Mouse (Mus musculus) heart, embryonic 11.5 days (tissue): Measurements from ENCODE around the gene Atp13a5. TPM values are rescaled to one million over a fixed set of nuclear protein-coding genes. Genes with fewer than 3 reads are reported as not detected.

Experiments used
- ATAC-seq: fragments of 200-750 bp; cut with Nextera tagmentation; replicated peaks from 2 replicates; pipeline ENCODE4 v1.8.0; 2017; ENCODE audit warnings: moderate library complexity; ENCODE audit not compliant: insufficient number of reproducible peaks, low FRiP score, low TSS enrichment
- H3K27ac ChIP-seq: fragments of 300-500 bp; sonication (generic); 2 replicates; pipeline ENCODE4 v1.5.1; 2014; ENCODE audit warnings: mild to moderate bottlenecking, low read depth, low read length
- H3K27me3 ChIP-seq: fragments of 300-500 bp; sonication (generic); 2 replicates; pipeline ENCODE4 v1.6.1; 2014; ENCODE audit warnings: mild to moderate bottlenecking, low read length, mixed read lengths; ENCODE audit not compliant: control insufficient read depth, insufficient read depth
- H3K36me3 ChIP-seq: fragments of 300-500 bp; sonication (generic); 2 replicates; pipeline ENCODE4 v1.6.1; 2014; ENCODE audit warnings: mild to moderate bottlenecking, low read length, moderate library complexity, mixed read lengths; ENCODE audit not compliant: control insufficient read depth, insufficient read depth
- H3K4me1 ChIP-seq: fragments of 300-500 bp; sonication (generic); 2 replicates; pipeline ENCODE4 v1.6.1; 2014; ENCODE audit warnings: low read length; ENCODE audit not compliant: control insufficient read depth, insufficient read depth
- H3K4me2 ChIP-seq: fragments of 300-500 bp; sonication (generic); 2 replicates; pipeline ENCODE4 v1.6.1; 2014; ENCODE audit warnings: mild to moderate bottlenecking, moderate library complexity
- H3K4me3 ChIP-seq: fragments of 300-500 bp; sonication (generic); 2 replicates; pipeline ENCODE4 v1.5.1; 2014; ENCODE audit warnings: low read depth, low read length
- H3K9ac ChIP-seq: fragments of 300-500 bp; sonication (generic); 2 replicates; pipeline ENCODE4 v1.6.1; 2014; ENCODE audit warnings: mild to moderate bottlenecking, low read depth, low read length, moderate library complexity
- H3K9me3 ChIP-seq: fragments of 300-500 bp; sonication (generic); replicated peaks from 2 replicates; pipeline ENCODE4 v1.6.1; 2016; ENCODE audit warnings: low read length; ENCODE audit not compliant: control insufficient read depth
- WGBS: fragments of 180-500 bp; shearing (Covaris S2); extraction: QIAGEN DNeasy Blood & Tissue Kit; methylation state at CpG from one replicate; pipeline ENCODE4 v1.1.7; 2014; ENCODE audit not compliant: insufficient replicate concordance; 5-methylcytosine and 5-hydroxymethylcytosine counted together
- polyA plus RNA-seq: library from polyadenylated mRNA; unstranded; fragments of >200 nt; fragmentation: Nextera tagmentation; extraction: Ambion mirVana; gene quantifications from 2 replicates; pipeline ENCODE4 v1.2.1, GENCODE M21; 2014

Atp13a5 gene
- polyA plus RNA-seq, 1 experiment from 2014 or later, result not detected

GRCm38 (mm10) chr16:29327910-29328309, 50.6 kb downstream of the Atp13a5 start:
- no peak overlapping the region for H3K9ac ChIP-seq
- 71% methylated on average over 3 of the region's 3 CpGs for WGBS
- H3K36me3 ChIP-seq, result no peaks in the 10 kb centered on the region
- H3K27ac ChIP-seq, result no peak overlapping the region
- H3K4me1 ChIP-seq, result no peaks in the 10 kb centered on the region
- H3K4me2 ChIP-seq, result no peak overlapping the region
- ATAC-seq, result no peak
- H3K9me3 ChIP-seq, result no peaks in the 10 kb centered on the region
- H3K4me3 ChIP-seq, result no peak overlapping the region
- no peaks in the 10 kb centered on the region for H3K27me3 ChIP-seq

DNA sequence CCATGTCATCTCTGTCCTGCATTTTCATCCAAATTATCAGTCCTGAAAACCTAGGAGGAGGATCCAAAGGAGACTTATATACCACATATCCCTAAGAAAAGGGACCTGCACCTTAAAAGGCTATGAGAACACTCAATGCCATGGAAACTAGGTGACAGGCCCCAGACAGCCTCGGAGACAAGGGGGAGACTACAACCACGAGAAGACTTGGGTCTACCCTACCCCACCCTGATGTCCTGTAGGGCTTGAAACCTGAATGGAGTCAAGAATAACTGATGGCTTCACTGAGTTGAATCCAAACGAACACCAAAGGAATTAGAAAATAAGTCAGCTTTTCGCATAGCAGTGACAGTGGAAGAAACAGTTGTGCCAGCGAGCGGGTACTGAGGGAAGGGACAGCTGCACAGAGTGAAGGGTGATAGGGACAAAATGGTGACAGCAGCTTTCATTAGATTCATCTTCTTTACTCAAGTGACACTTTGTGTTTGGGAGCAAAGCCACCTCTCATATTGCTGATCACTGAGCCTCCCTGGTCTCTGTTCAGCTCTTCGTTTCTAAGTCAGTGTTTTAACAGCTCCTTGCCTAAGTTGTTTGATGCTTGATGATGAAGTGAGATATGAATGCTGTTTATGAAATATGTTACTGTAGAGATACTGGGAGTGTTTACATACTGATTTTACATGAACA, 53.2 kb downstream of the Atp13a5 start:
- no peak for ATAC-seq
- no peaks in the 10 kb centered on the region for H3K27me3 ChIP-seq
- H3K9me3 ChIP-seq, result no peaks in the 10 kb centered on the region
- no peaks in the 10 kb centered on the region for H3K36me3 ChIP-seq
- WGBS, result 75% methylated on average over 7 of the region's 7 CpGs
- no peak overlapping the region for H3K4me2 ChIP-seq
- no peaks in the 10 kb centered on the region for H3K4me1 ChIP-seq
- no peak overlapping the region for H3K9ac ChIP-seq
- no peak overlapping the region for H3K4me3 ChIP-seq
- H3K27ac ChIP-seq, result no peak overlapping the region

DNA sequence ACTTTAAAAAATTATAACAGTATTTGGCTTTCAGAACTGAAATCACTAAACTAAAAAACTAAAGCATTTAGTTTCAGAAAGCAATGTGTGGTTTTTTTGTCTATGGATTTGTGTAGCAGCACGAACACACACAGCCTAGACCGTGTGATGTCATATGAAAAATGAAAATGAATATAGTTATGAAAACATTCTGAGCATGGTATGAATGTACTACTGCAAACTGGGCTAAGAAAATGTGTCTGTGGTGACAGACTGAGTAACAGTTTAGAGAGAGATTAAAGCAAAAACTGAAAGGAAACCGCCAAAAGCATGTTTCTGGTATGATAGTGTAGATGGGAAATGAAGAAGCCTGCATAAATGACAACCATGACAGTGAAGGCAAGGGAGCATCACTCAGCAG, 57.8 kb downstream of the Atp13a5 start:
- H3K4me1 ChIP-seq, result no peaks in the 10 kb centered on the region
- H3K9me3 ChIP-seq, result no peaks in the 10 kb centered on the region
- no peak overlapping the region for H3K4me3 ChIP-seq
- no peak overlapping the region for H3K9ac ChIP-seq
- WGBS, result 74% methylated on average over 3 of the region's 3 CpGs
- H3K27me3 ChIP-seq, result no peaks in the 10 kb centered on the region
- H3K27ac ChIP-seq, result no peak overlapping the region
- H3K36me3 ChIP-seq, result no peaks in the 10 kb centered on the region
- no peak overlapping the region for H3K4me2 ChIP-seq
- no peak for ATAC-seq

GRCm38 (mm10) chr16:29315391-29315790, 63.1 kb downstream of the Atp13a5 start:
- H3K9me3 ChIP-seq, result no peaks in the 10 kb centered on the region
- WGBS, result 76% methylated on average over 3 of the region's 3 CpGs

DNA sequence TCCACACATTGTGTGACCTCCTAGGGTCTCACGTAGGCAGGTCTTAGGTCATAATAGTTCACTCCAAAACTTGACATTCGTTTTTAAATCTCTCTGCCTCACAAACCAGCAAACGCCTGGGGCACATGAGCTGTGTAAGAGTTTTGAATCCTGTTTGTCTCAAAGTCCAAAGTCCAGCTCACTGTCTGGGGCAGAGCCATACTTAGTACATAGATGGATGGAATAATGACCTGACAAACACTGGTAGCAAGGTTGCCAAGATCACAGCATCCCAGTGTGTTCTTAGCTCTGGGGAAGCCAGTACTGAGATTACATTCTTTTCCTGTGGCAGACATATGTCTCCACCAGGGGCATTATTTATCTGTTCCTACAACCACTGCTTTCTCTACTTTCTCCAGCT, 63.5 kb downstream of the Atp13a5 start:
- H3K4me2 ChIP-seq, result no peak overlapping the region
- WGBS, result 76% methylated on average over 3 of the region's 3 CpGs
- no peak for ATAC-seq

More at GRCm38 (mm10) chr16:29315391-29315790, 63.1 kb downstream of the Atp13a5 start:
- H3K4me3 ChIP-seq, result no peak overlapping the region
- H3K9ac ChIP-seq, result no peak overlapping the region
- no peak overlapping the region for H3K4me2 ChIP-seq
- H3K27me3 ChIP-seq, result no peaks in the 10 kb centered on the region
- no peak for ATAC-seq
- H3K36me3 ChIP-seq, result no peaks in the 10 kb centered on the region
- H3K27ac ChIP-seq, result no peak overlapping the region
- H3K4me1 ChIP-seq, result no peaks in the 10 kb centered on the region

DNA sequence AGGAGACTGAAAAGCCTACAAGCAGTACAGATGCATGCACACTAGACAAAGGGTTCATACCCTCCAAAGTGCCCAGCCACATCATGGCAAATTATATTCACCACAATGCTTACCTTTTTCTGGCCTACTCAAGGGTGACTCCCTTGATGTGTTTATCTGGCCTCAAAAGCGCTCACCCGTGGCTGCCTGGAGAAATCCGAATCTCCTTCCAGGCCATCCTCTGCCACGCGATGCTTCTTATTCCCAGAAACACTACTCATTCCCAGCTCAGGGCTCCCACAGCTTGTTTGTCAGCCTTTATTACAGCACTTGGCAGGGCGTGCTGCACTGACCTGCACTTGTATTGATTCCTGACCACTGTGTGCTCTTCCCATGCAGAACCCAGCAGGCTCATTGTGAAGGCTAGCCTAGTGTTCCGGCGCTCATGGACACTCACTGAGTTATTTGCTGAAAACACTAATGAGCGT, 80.9 kb downstream of the Atp13a5 start:
- ATAC-seq, result no peak
- Histone ChIP-seq H3K36me3 (no peaks in the 10 kb centered on the region), H3K27ac (no peak overlapping the region), H3K4me2 (no peak overlapping the region), H3K4me3 (no peak overlapping the region), H3K9me3 (no peaks in the 10 kb centered on the region), H3K27me3 (no peaks in the 10 kb centered on the region), H3K4me1 (no peaks in the 10 kb centered on the region), H3K9ac (no peak overlapping the region)
- 87% methylated on average over 9 of the region's 9 CpGs for WGBS

More for the DNA sequence above, 63.5 kb downstream of the Atp13a5 start:
- Histone ChIP-seq H3K4me1 (no peaks in the 10 kb centered on the region), H3K9ac (no peak overlapping the region), H3K27me3 (no peaks in the 10 kb centered on the region), H3K27ac (no peak overlapping the region), H3K9me3 (no peaks in the 10 kb centered on the region), H3K4me3 (no peak overlapping the region), H3K36me3 (no peaks in the 10 kb centered on the region)

DNA sequence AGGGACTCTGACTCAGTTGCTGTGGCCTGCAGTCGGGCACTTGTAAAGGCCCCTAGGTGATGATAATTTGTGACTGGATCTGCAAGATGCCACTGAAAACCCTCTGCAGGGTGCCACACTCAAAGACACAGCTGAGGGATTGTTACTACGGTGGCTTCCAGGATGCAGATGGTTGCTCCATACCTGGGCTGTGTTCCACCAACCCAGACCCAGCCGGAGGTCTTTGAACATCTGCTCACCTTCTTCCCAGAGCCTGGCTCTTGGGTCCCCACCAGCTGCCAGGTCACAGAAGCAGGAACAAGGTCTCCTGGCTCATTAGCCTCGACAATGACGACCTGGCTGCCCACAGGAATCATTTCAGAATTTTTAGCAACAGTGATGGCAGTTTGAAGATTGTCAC, 97.8 kb downstream of the Atp13a5 start:
- Histone ChIP-seq H3K4me1 (0 out of 2 replicates have a peak, but pooled peaks cover 4% of the 10 kb centered on the region), H3K27me3 (no peaks in the 10 kb centered on the region), H3K36me3 (no peaks in the 10 kb centered on the region), H3K4me3 (no peak overlapping the region), H3K27ac (no peak overlapping the region), H3K9me3 (no peaks in the 10 kb centered on the region; the same call in 1 of the 2 replicates), H3K9ac (no peak overlapping the region), H3K4me2 (no peak overlapping the region)
- ATAC-seq, result no peak
- 70% methylated on average over 5 of the region's 5 CpGs for WGBS

DNA sequence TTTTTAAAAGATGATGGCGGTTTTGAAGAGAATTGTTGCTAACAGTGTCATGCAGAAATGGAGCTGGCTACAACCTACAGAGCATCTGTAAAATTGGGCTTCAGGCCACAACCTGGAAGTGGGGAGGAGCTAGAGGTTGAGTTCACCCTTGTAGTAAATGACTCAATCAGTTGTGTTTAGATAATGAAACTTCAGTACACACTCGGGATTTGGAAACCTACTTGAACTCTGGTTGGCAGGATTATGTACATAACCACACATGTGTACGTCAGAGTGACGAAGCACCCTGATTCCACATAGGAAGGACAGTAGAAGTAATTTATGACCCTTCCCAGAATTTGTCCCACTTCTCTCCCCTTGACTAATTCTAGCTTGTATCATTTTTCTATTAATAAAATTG, 124.2 kb downstream of the Atp13a5 start:
- no peak for ATAC-seq
- no peaks in the 10 kb centered on the region for H3K4me1 ChIP-seq
- WGBS, result 77% methylated on average over 4 of the region's 4 CpGs
- H3K9ac ChIP-seq, result no peak overlapping the region
- no peak overlapping the region for H3K4me3 ChIP-seq
- H3K4me2 ChIP-seq, result no peak overlapping the region
- no peaks in the 10 kb centered on the region for H3K9me3 ChIP-seq
- H3K27ac ChIP-seq, result no peak overlapping the region
- no peaks in the 10 kb centered on the region for H3K27me3 ChIP-seq
- no peaks in the 10 kb centered on the region for H3K36me3 ChIP-seq

- Histone ChIP-seq H3K36me3 (no peaks in the 10 kb centered on the region), H3K27ac (no peak overlapping the region), H3K9me3 (no peaks in the 10 kb centered on the region), H3K27me3 (no peaks in the 10 kb centered on the region), H3K4me1 (no peaks in the 10 kb centered on the region), H3K9ac (no peak overlapping the region), H3K4me3 (no peak overlapping the region), H3K4me2 (no peak overlapping the region)
- no peak for ATAC-seq
- 71% methylated on average over 5 of the region's 5 CpGs for WGBS
Observed at GRCm38 (mm10) chr16:29235951-29236350, 142.6 kb downstream of the Atp13a5 start.
